Mouse (Mus musculus): ENCODE data around the gene Iba57. TPM values are rescaled to one million over a fixed set of nuclear protein-coding genes. Genes with fewer than 3 reads are reported as not detected.
A peak's percentile ranks its signal among the peaks of the same experiment; 100 is the strongest.

Iba57 gene
- polyA plus RNA-seq, 1 experiment from 2014 or later: 5.5 TPM

- H3K4me3 ChIP-seq (ENCODE audit: low read depth, low read length): peak overlapping the region; percentile 93
- peak overlapping the region; percentile 89 for H3K9ac ChIP-seq (ENCODE audit: low read length)
- H3K27me3 ChIP-seq (ENCODE audit: control insufficient read depth, insufficient read depth, low read length): no peaks in the 10 kb centered on the region
- peak overlapping the region; percentile 96 for H3K27ac ChIP-seq (replicated peaks)
- DNase-seq (ENCODE audit: low spot score): peak; percentile 86
- TF ChIP-seq EP300 (optimal IDR thresholded peaks at IDR 0.05): no peak
- TF ChIP-seq CTCF (IDR thresholded peaks at IDR 0.05; ENCODE audit: low read depth): peak; percentile 86
- ATAC-seq (ENCODE audit: low FRiP score, low TSS enrichment): peak; percentile 82
- 6% methylated on average over 18 of the region's 18 CpGs for WGBS
- H3K4me1 ChIP-seq (replicated peaks; ENCODE audit: control insufficient read depth, insufficient read depth): no peaks in the 10 kb centered on the region
- H3K4me2 ChIP-seq (replicated peaks; ENCODE audit: low read depth): peak overlapping the region; percentile 81
- no peaks in the 10 kb centered on the region for H3K9me3 ChIP-seq (ENCODE audit: control insufficient read depth, low read length)
- peaks cover 18% of the 10 kb centered on the region for H3K36me3 ChIP-seq (ENCODE audit: control insufficient read depth, insufficient read depth, low read length)
Measured at GRCm38 (mm10) chr11:59209003-59209441, 45.5 kb upstream of the Iba57 start.

GRCm38 (mm10) chr11:59208153-59208831 is 44.8 kb upstream of the Iba57 start, which contains the start of gene 2310033P09Rik:
Gene 2310033P09Rik, plus strand, starts transcription at chr11:59208321.
- TF ChIP-seq EP300 (optimal IDR thresholded peaks at IDR 0.05) (no peak), CTCF (IDR thresholded peaks at IDR 0.05; ENCODE audit: low read depth) (peak; percentile 26; the same call in 1 of the 2 replicates)
- no peaks in the 10 kb centered on the region for H3K4me1 ChIP-seq (replicated peaks; ENCODE audit: control insufficient read depth, insufficient read depth)
- peak; percentile 95 for DNase-seq (ENCODE audit: low spot score)
- under 1% methylated on average over 66 of the region's 67 CpGs for WGBS
- peak within 1 kb of the TSS; percentile 93 for H3K4me3 ChIP-seq (ENCODE audit: low read depth, low read length)
- H3K36me3 ChIP-seq (ENCODE audit: control insufficient read depth, insufficient read depth, low read length): peaks cover 18% of the 10 kb centered on the region
- H3K27ac ChIP-seq (replicated peaks): peak within 1 kb of the TSS; percentile 96
- H3K4me2 ChIP-seq (replicated peaks; ENCODE audit: low read depth): peak within 1 kb of the TSS; percentile 81
- peak; percentile 84 for ATAC-seq (ENCODE audit: low FRiP score, low TSS enrichment)
- H3K9ac ChIP-seq (ENCODE audit: low read length): peak within 1 kb of the TSS; percentile 89
- H3K27me3 ChIP-seq (ENCODE audit: control insufficient read depth, insufficient read depth, low read length): no peaks in the 10 kb centered on the region
- H3K9me3 ChIP-seq (ENCODE audit: control insufficient read depth, low read length): no peaks in the 10 kb centered on the region

- H3K4me3 ChIP-seq (ENCODE audit: low read depth, low read length): peak within 1 kb of the TSS; percentile 85
- no peaks in the 10 kb centered on the region for H3K9me3 ChIP-seq (ENCODE audit: control insufficient read depth, low read length)
- H3K9ac ChIP-seq (ENCODE audit: low read length): peak within 1 kb of the TSS; percentile 87
- under 1% methylated on average over 63 of the region's 63 CpGs for WGBS
- no peak for TF ChIP-seq EP300 (optimal IDR thresholded peaks at IDR 0.05)
- no peak for TF ChIP-seq CTCF (IDR thresholded peaks at IDR 0.05; ENCODE audit: low read depth)
- 0 out of 2 replicates have a peak, but pooled peaks cover 2% of the 10 kb centered on the region for H3K4me1 ChIP-seq (replicated peaks; ENCODE audit: control insufficient read depth, insufficient read depth)
- peak within 1 kb of the TSS; percentile 83 for H3K27ac ChIP-seq (replicated peaks)
- H3K4me2 ChIP-seq (replicated peaks; ENCODE audit: low read depth): peak within 1 kb of the TSS; percentile 82
- H3K27me3 ChIP-seq (ENCODE audit: control insufficient read depth, insufficient read depth, low read length): no peaks in the 10 kb centered on the region
- peaks cover 4% of the 10 kb centered on the region; the same call in 1 of the 2 replicates for H3K36me3 ChIP-seq (ENCODE audit: control insufficient read depth, insufficient read depth, low read length)
- peak; percentile 97 for DNase-seq (ENCODE audit: low spot score)
- peak; percentile 94 for ATAC-seq (ENCODE audit: low FRiP score, low TSS enrichment)
Measured at GRCm38 (mm10) chr11:59202081-59202995, 38.8 kb upstream of the Iba57 start, which contains the start of gene Mrpl55. Gene Mrpl55, plus strand, starts transcription at chr11:59202486.

GRCm38 (mm10) chr11:59201216-59202002 is 37.9 kb upstream of the Iba57 start:
- ATAC-seq (ENCODE audit: low FRiP score, low TSS enrichment) (0 out of 2 replicates have a peak, but pooled peaks have one; percentile 1), DNase-seq (ENCODE audit: low spot score) (no peak)

GRCm38 (mm10) chr11:59196230-59196629 is 32.7 kb upstream of the Iba57 start:
- Histone ChIP-seq H3K4me2 (replicated peaks; ENCODE audit: low read depth) (no peak overlapping the region), H3K4me3 (ENCODE audit: low read depth, low read length) (no peak overlapping the region), H3K36me3 (ENCODE audit: control insufficient read depth, insufficient read depth, low read length) (no peaks in the 10 kb centered on the region), H3K27me3 (ENCODE audit: control insufficient read depth, insufficient read depth, low read length) (no peaks in the 10 kb centered on the region), H3K27ac (replicated peaks) (no peak overlapping the region), H3K4me1 (replicated peaks; ENCODE audit: control insufficient read depth, insufficient read depth) (no peaks in the 10 kb centered on the region), H3K9me3 (ENCODE audit: control insufficient read depth, low read length) (no peaks in the 10 kb centered on the region), H3K9ac (ENCODE audit: low read length) (no peak overlapping the region)
- DNase-seq (ENCODE audit: low spot score) (no peak), ATAC-seq (ENCODE audit: low FRiP score, low TSS enrichment) (no peak)
- TF ChIP-seq CTCF (IDR thresholded peaks at IDR 0.05; ENCODE audit: low read depth) (no peak), EP300 (optimal IDR thresholded peaks at IDR 0.05) (no peak)

More at GRCm38 (mm10) chr11:59201216-59202002, 37.9 kb upstream of the Iba57 start:
- peak overlapping the region; percentile 87 for H3K9ac ChIP-seq (ENCODE audit: low read length)
- WGBS: 23% methylated on average over 16 of the region's 16 CpGs
- H3K4me2 ChIP-seq (replicated peaks; ENCODE audit: low read depth): peak overlapping the region; percentile 82
- H3K27ac ChIP-seq (replicated peaks): peak overlapping the region; percentile 83
- no peak for TF ChIP-seq CTCF (IDR thresholded peaks at IDR 0.05; ENCODE audit: low read depth)
- TF ChIP-seq EP300 (optimal IDR thresholded peaks at IDR 0.05): no peak
- H3K27me3 ChIP-seq (ENCODE audit: control insufficient read depth, insufficient read depth, low read length): no peaks in the 10 kb centered on the region
- peak overlapping the region; percentile 85 for H3K4me3 ChIP-seq (ENCODE audit: low read depth, low read length)
- peaks cover 2% of the 10 kb centered on the region; the same call in 1 of the 2 replicates for H3K36me3 ChIP-seq (ENCODE audit: control insufficient read depth, insufficient read depth, low read length)
- H3K4me1 ChIP-seq (replicated peaks; ENCODE audit: control insufficient read depth, insufficient read depth): 0 out of 2 replicates have a peak, but pooled peaks cover 2% of the 10 kb centered on the region
- H3K9me3 ChIP-seq (ENCODE audit: control insufficient read depth, low read length): no peaks in the 10 kb centered on the region

Data from stomach, postnatal 0 days (tissue).